Mouse (Mus musculus): ENCODE results near the gene Rad51d. TPM values are rescaled to one million over a fixed set of nuclear protein-coding genes. Genes with fewer than 3 reads are reported as not detected.

Rad51d gene
- total and polyA plus RNA-seq, 3 experiments = 15.0 to 35.5 (median 33.3) TPM

Other genes starting within 250 kb of the Rad51d start
- 0.25 and 0.64 TPM in 2 replicates for gene Cct6b, start 126.3 kb downstream of the Rad51d start, total RNA-seq (2012; rRNA removed)
- 0.44 and 0.58 TPM in 2 replicates for gene Cct6b, start 126.3 kb downstream of the Rad51d start, total RNA-seq (2014; rRNA removed)
- 0.24 and 0.27 TPM in 2 replicates for gene Cct6b, start 126.3 kb downstream of the Rad51d start, polyA plus RNA-seq (2012; ENCODE audit: insufficient read length, low read depth)
- 32.4 and 39.9 TPM in 2 replicates for gene Zfp830, start 126.3 kb downstream of the Rad51d start, total RNA-seq (2012; rRNA removed)
- gene Zfp830, start 126.3 kb downstream of the Rad51d start, total RNA-seq (2014; rRNA removed) = 28.7 and 29.9 TPM in 2 replicates
- gene Zfp830, start 126.3 kb downstream of the Rad51d start, polyA plus RNA-seq (2012; ENCODE audit: insufficient read length, low read depth) = 38.7 and 44.2 TPM in 2 replicates
- 45.2 and 63.5 TPM in 2 replicates for gene Lig3, start 109.5 kb downstream of the Rad51d start, total RNA-seq (2012; rRNA removed)
- gene Lig3, start 109.5 kb downstream of the Rad51d start, total RNA-seq (2014; rRNA removed) = 40.9 and 45.7 TPM in 2 replicates
- 97.4 and 101 TPM in 2 replicates for gene Lig3, start 109.5 kb downstream of the Rad51d start, polyA plus RNA-seq (2012; ENCODE audit: insufficient read length, low read depth)
- 14.8 and 16.5 TPM in 2 replicates for gene Rffl, start 19.4 kb downstream of the Rad51d start, total RNA-seq (2012; rRNA removed)
- gene Rffl, start 19.4 kb downstream of the Rad51d start, total RNA-seq (2014; rRNA removed) = 1.2 and 1.5 TPM in 2 replicates
- 3.0 TPM in 2 replicates for gene Rffl, start 19.4 kb downstream of the Rad51d start, polyA plus RNA-seq (2012; ENCODE audit: insufficient read length, low read depth)
- gene Fndc8, start 1.5 kb upstream of the Rad51d start, total RNA-seq (2012; rRNA removed) = 0.08 TPM in 1 of 2 replicates, not detected in the other
- not detected in 2 replicates for gene Fndc8, start 1.5 kb upstream of the Rad51d start, total RNA-seq (2014; rRNA removed)
- 0.22 and 0.36 TPM in 2 replicates for gene Fndc8, start 1.5 kb upstream of the Rad51d start, polyA plus RNA-seq (2012; ENCODE audit: insufficient read length, low read depth)
- gene Nle1, start 17.8 kb upstream of the Rad51d start, total RNA-seq (2012; rRNA removed) = 69.1 and 80.0 TPM in 2 replicates
- 54.4 and 54.9 TPM in 2 replicates for gene Nle1, start 17.8 kb upstream of the Rad51d start, total RNA-seq (2014; rRNA removed)
- 107 and 135 TPM in 2 replicates for gene Nle1, start 17.8 kb upstream of the Rad51d start, polyA plus RNA-seq (2012; ENCODE audit: insufficient read length, low read depth)
- gene Unc45b, start 19.9 kb upstream of the Rad51d start, total RNA-seq (2012; rRNA removed) = 0.08 TPM in 1 of 2 replicates, not detected in the other
- gene Unc45b, start 19.9 kb upstream of the Rad51d start, total RNA-seq (2014; rRNA removed) = 0.08 TPM in 1 of 2 replicates, not detected in the other
- 0.19 and 0.26 TPM in 2 replicates for gene Unc45b, start 19.9 kb upstream of the Rad51d start, polyA plus RNA-seq (2012; ENCODE audit: insufficient read length, low read depth)
- gene Slfn5, start 60.7 kb upstream of the Rad51d start, total RNA-seq (2012; rRNA removed) = 0.17 and 0.67 TPM in 2 replicates
- 0.04 and 0.07 TPM in 2 replicates for gene Slfn5, start 60.7 kb upstream of the Rad51d start, total RNA-seq (2014; rRNA removed)
- gene Slfn5, start 60.7 kb upstream of the Rad51d start, polyA plus RNA-seq (2012; ENCODE audit: insufficient read length, low read depth) = 0.07 and 0.11 TPM in 2 replicates
- 6.7 and 8.5 TPM in 2 replicates for gene Slfn9, start 101.2 kb upstream of the Rad51d start, total RNA-seq (2012; rRNA removed)
- gene Slfn9, start 101.2 kb upstream of the Rad51d start, total RNA-seq (2014; rRNA removed) = 6.3 and 6.4 TPM in 2 replicates
- gene Slfn9, start 101.2 kb upstream of the Rad51d start, polyA plus RNA-seq (2012; ENCODE audit: insufficient read length, low read depth) = 11.5 and 12.4 TPM in 2 replicates
- gene Slfn8, start 130.2 kb upstream of the Rad51d start, total RNA-seq (2012; rRNA removed) = 6.3 and 7.7 TPM in 2 replicates
- gene Slfn8, start 130.2 kb upstream of the Rad51d start, total RNA-seq (2014; rRNA removed) = 3.3 and 3.4 TPM in 2 replicates
- 3.5 and 4.1 TPM in 2 replicates for gene Slfn8, start 130.2 kb upstream of the Rad51d start, polyA plus RNA-seq (2012; ENCODE audit: insufficient read length, low read depth)
- 209 and 215 TPM in 2 replicates for gene Slfn2, start 174.5 kb upstream of the Rad51d start, total RNA-seq (2012; rRNA removed)
- 211 and 241 TPM in 2 replicates for gene Slfn2, start 174.5 kb upstream of the Rad51d start, total RNA-seq (2014; rRNA removed)
- 112 TPM in 2 replicates for gene Slfn2, start 174.5 kb upstream of the Rad51d start, polyA plus RNA-seq (2012; ENCODE audit: insufficient read length, low read depth)
- not detected in 2 replicates for gene Slfn1, start 226.2 kb upstream of the Rad51d start, total RNA-seq (2012; rRNA removed)
- not detected in 2 replicates for gene Slfn1, start 226.2 kb upstream of the Rad51d start, total RNA-seq (2014; rRNA removed)
- not detected in 2 replicates for gene Slfn1, start 226.2 kb upstream of the Rad51d start, polyA plus RNA-seq (2012; ENCODE audit: insufficient read length, low read depth)

Data from CH12.LX (cell line).